Comparison of ENCODE assay signal across 11 mouse cellular contexts in the genomic region with DNA sequence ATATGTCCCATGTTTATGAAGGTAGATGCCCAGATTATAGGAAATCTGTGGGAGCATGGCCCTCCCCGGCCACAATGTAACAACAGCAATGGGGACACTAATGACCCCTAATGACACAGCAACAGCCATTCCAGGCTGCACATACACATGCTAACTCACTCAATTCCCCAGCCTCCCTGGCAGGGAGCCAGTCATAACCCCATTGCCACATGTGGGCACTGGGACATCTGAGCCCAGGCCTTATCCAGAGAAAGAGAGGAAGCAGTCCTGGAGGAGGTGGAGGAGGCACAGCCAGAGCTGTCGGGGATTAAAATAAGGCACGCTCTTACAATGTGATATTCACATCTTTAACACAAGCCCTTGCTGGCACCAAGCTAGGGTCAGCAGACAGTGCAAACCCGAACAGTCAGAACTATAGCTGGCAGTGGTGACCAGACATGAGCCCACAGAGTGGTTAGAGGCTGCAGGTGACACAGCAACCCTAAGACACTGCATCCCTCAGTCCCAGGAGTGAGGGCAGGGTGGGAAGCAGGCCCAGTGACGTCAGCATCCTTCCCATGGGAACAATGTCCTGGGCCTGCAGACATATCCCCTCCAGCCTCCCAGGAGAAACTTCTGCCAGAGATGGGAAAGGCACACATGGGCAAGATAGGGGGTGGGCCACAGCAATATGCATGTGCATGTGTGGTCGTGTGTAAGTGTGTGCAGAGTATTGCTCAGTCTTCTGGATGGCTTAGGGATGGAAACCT. TPM values are rescaled to one million over a fixed set of nuclear protein-coding genes. Genes with fewer than 3 reads are reported as not detected.
DNase-seq lines count a peak whose midpoint lies in the region; ATAC-seq and TF ChIP-seq lines count a peak whose summit lies in the region.
"Had no signal": no experiment of that assay in that cellular context is flagged by ENCODE, and none has a peak within 500 bp of the region (broad histone marks: within the 10 kb centered on the region; RNA-seq: fewer than 3 reads in every experiment).

No protein-coding gene starts in this region.

- TF ChIP-seq CTCF in kidney, adult 2 months (conservative IDR thresholded peaks at IDR 0.05; ENCODE audit: insufficient read depth, insufficient read length, low read depth, low read length), result no peak

- no peaks in the 10 kb centered on the region for H3K36me3 ChIP-seq in kidney, adult 2 months (ENCODE audit: control insufficient read depth, insufficient read depth, low read length)
- no peaks in the 10 kb centered on the region for H3K36me3 ChIP-seq in heart, embryonic 15.5 days
- H3K36me3 ChIP-seq in lung, embryonic 16.5 days (ENCODE audit: control insufficient read depth, insufficient read depth, low read length), result no peaks in the 10 kb centered on the region

- H3K9me3 ChIP-seq in heart, embryonic 15.5 days (replicated peaks), result no peaks in the 10 kb centered on the region
- H3K9me3 ChIP-seq in lung, embryonic 16.5 days (ENCODE audit: control insufficient read depth, low read length), result no peaks in the 10 kb centered on the region

- H3K4me3 ChIP-seq in kidney, adult 2 months (ENCODE audit: insufficient read depth, low read depth, low read length), result no peak overlapping the region
- H3K4me3 ChIP-seq in heart, embryonic 15.5 days, result no peak overlapping the region
- no peak overlapping the region for H3K4me3 ChIP-seq in lung, embryonic 16.5 days (ENCODE audit: low read length)
- H3K4me3 ChIP-seq: erythroblast, embryonic 14.5 days had no signal

- ATAC-seq in heart, embryonic 15.5 days (replicated peaks; ENCODE audit: insufficient number of reproducible peaks, insufficient read depth, low FRiP score, low read depth), result 0 out of 2 replicates have a peak, but pooled peaks have one; percentile 9
- no peak for ATAC-seq in lung, embryonic 16.5 days (ENCODE audit: low read depth)
- no peak for ATAC-seq in cerebellum, adult (ENCODE audit: insufficient number of reproducible peaks, low FRiP score, low TSS enrichment)

- peak overlapping the region; percentile 57; the same call in 1 of the 2 replicates for H3K27ac ChIP-seq in kidney, adult 2 months (ENCODE audit: insufficient read depth, low read depth, low read length)
- H3K27ac ChIP-seq in heart, embryonic 15.5 days, result peak overlapping the region; percentile 72
- peak overlapping the region; percentile 73 for H3K27ac ChIP-seq in lung, embryonic 16.5 days (ENCODE audit: low read length)
- H3K27ac ChIP-seq: macrophage had no signal

- peaks cover 61% of the 10 kb centered on the region for H3K4me1 ChIP-seq in kidney, adult 2 months (ENCODE audit: control insufficient read depth, insufficient read depth, low read length)
- H3K4me1 ChIP-seq in heart, embryonic 15.5 days (replicated peaks), result peaks cover 61% of the 10 kb centered on the region
- H3K4me1 ChIP-seq in lung, embryonic 16.5 days (replicated peaks; ENCODE audit: control insufficient read depth, insufficient read depth, low read length), result peaks cover 74% of the 10 kb centered on the region

- H3K4me2 ChIP-seq in heart, embryonic 15.5 days, result 0 out of 2 replicates have a peak overlapping the region, but pooled peaks have one; percentile 3
- no peak overlapping the region for H3K4me2 ChIP-seq in lung, embryonic 16.5 days (ENCODE audit: low read depth, low read length)

- 50% methylated on average over 6 of the region's 6 CpGs for WGBS in kidney, adult 2 months
- WGBS in heart, embryonic 15.5 days, result 38% methylated on average over 6 of the region's 6 CpGs
- 49% methylated on average over 6 of the region's 6 CpGs for WGBS in lung, embryonic 16.5 days

- TF ChIP-seq POLR2A in kidney, adult 2 months (IDR thresholded peaks at IDR 0.05; ENCODE audit: low read depth, low read length), result no peak

- peak; percentile 48 for DNase-seq in kidney, adult 2 months
- DNase-seq in kidney, adult 18-20 months, result no peak
- peak; percentile 62 for DNase-seq in adrenal gland, adult 8-10 months
- DNase-seq in spleen, postnatal 36 days (ENCODE audit: low spot score in 2 of 2), result no peak
- no peak for DNase-seq in urinary bladder, postnatal 4 days (ENCODE audit: low spot score in 2 of 2)

- H3K27me3 ChIP-seq in kidney, adult 2 months (replicated peaks; ENCODE audit: control insufficient read depth, insufficient read depth, low read length), result no peaks in the 10 kb centered on the region
- H3K27me3 ChIP-seq in heart, embryonic 15.5 days, result no peaks in the 10 kb centered on the region
- no peaks in the 10 kb centered on the region for H3K27me3 ChIP-seq in lung, embryonic 16.5 days (ENCODE audit: control insufficient read depth, insufficient read depth, low read depth, low read length)

- H3K9ac ChIP-seq in heart, embryonic 15.5 days, result peak overlapping the region; percentile 11; the same call in 1 of the 2 replicates
- 0 out of 2 replicates have a peak overlapping the region, but pooled peaks have one; percentile 5 for H3K9ac ChIP-seq in lung, embryonic 16.5 days (ENCODE audit: low read length)

RNA-seq across cellular contexts. Expression of a gene that starts 11.1 kb away (rescaled TPM):
- polyA plus RNA-seq in kidney, adult 2 months (2012; rRNA removed), result 67.0 and 79.0 TPM in 2 replicates
- total RNA-seq in adrenal gland, adult 8-10 months (2022), result 10 to 100 TPM; 62.4 to 83.9 (median 73.4) TPM
- 17.9 and 25.6 TPM in 2 replicates for polyA plus RNA-seq in heart, embryonic 15.5 days (2015; fragmentation: Nextera tagmentation; extraction: Ambion mirVana)
- polyA plus RNA-seq in lung, embryonic 16.5 days (2015; fragmentation: Nextera tagmentation; extraction: Ambion mirVana), result 11.9 and 15.1 TPM in 2 replicates

RNA-seq across cellular contexts. Expression of a gene that starts 11.1 kb away (rescaled TPM):
- polyA plus RNA-seq in kidney, adult 2 months (2012; rRNA removed), result 36.9 and 41.8 TPM in 2 replicates
- 10 to 100 TPM; 28.5 to 37.2 (median 34.0) TPM for total RNA-seq in adrenal gland, adult 8-10 months (2022)
- polyA plus RNA-seq in heart, embryonic 15.5 days (2015; fragmentation: Nextera tagmentation; extraction: Ambion mirVana), result 23.3 and 32.3 TPM in 2 replicates
- polyA plus RNA-seq in lung, embryonic 16.5 days (2015; fragmentation: Nextera tagmentation; extraction: Ambion mirVana), result 58.2 and 60.5 TPM in 2 replicates

RNA-seq across cellular contexts. Expression of a gene that starts 39.8 kb away (rescaled TPM):
- 57.2 and 85.4 TPM in 2 replicates for polyA plus RNA-seq in kidney, adult 2 months (2012; rRNA removed)
- total RNA-seq in adrenal gland, adult 8-10 months (2022), result not detected
- not detected in 2 replicates for polyA plus RNA-seq in heart, embryonic 15.5 days (2015; fragmentation: Nextera tagmentation; extraction: Ambion mirVana)
- polyA plus RNA-seq in lung, embryonic 16.5 days (2015; fragmentation: Nextera tagmentation; extraction: Ambion mirVana), result not detected in 2 replicates
- polyA plus RNA-seq: macrophage had no signal

RNA-seq across cellular contexts. Expression of a gene that starts 44.3 kb away (rescaled TPM):
- polyA plus RNA-seq in kidney, adult 2 months (2012; rRNA removed), result not detected in 2 replicates
- total RNA-seq in adrenal gland, adult 8-10 months (2022), result not detected
- polyA plus RNA-seq in heart, embryonic 15.5 days (2015; fragmentation: Nextera tagmentation; extraction: Ambion mirVana), result not detected in 2 replicates
- polyA plus RNA-seq in lung, embryonic 16.5 days (2015; fragmentation: Nextera tagmentation; extraction: Ambion mirVana), result not detected in 2 replicates
- polyA plus RNA-seq: erythroblast, embryonic 14.5 days; macrophage had no signal

RNA-seq across cellular contexts. Expression of a gene that starts 46.2 kb away (rescaled TPM):
- polyA plus RNA-seq in kidney, adult 2 months (2012; rRNA removed), result 12.4 and 13.3 TPM in 2 replicates
- total RNA-seq in adrenal gland, adult 8-10 months (2022), result not detected
- polyA plus RNA-seq in heart, embryonic 15.5 days (2015; fragmentation: Nextera tagmentation; extraction: Ambion mirVana), result not detected in 2 replicates
- not detected in 2 replicates for polyA plus RNA-seq in lung, embryonic 16.5 days (2015; fragmentation: Nextera tagmentation; extraction: Ambion mirVana)
- total RNA-seq: ES-E14 had no signal
- polyA plus RNA-seq: erythroblast, embryonic 14.5 days; macrophage had no signal

Comparison
In these comparisons a context has a peak if more than half of its experiments do, and no peak if none do; other contexts are left out.
1. DNase-seq: peak in kidney, adult 2 months (single experiment) and adrenal gland, adult 8-10 months (single experiment); none in kidney, adult 18-20 months (single experiment), spleen, postnatal 36 days (0 of 2) and urinary bladder, postnatal 4 days (0 of 2).
2. RNA of a gene that starts 39.8 kb away (polyA plus RNA-seq): 57.2 to 85.4 TPM in kidney, adult 2 months; not detected in heart, embryonic 15.5 days and not detected in lung, embryonic 16.5 days; every median in the first group is over 10 times any median in the second.
3. Peak in every context shown above with its lines, with median percentiles within 50 percentile points of each other: H3K27ac ChIP-seq.